Mouse (Mus musculus): ENCODE results near the gene Etv1. TPM values are rescaled to one million over a fixed set of nuclear protein-coding genes. Genes with fewer than 3 reads are reported as not detected.

Etv1 gene
- polyA plus RNA-seq (2012; rRNA removed) (10.6 and 13.5 TPM in 2 replicates), polyA plus RNA-seq (2014; fragmentation: Nextera tagmentation; extraction: Ambion mirVana) (22.1 and 25.5 TPM in 2 replicates)

DNA sequence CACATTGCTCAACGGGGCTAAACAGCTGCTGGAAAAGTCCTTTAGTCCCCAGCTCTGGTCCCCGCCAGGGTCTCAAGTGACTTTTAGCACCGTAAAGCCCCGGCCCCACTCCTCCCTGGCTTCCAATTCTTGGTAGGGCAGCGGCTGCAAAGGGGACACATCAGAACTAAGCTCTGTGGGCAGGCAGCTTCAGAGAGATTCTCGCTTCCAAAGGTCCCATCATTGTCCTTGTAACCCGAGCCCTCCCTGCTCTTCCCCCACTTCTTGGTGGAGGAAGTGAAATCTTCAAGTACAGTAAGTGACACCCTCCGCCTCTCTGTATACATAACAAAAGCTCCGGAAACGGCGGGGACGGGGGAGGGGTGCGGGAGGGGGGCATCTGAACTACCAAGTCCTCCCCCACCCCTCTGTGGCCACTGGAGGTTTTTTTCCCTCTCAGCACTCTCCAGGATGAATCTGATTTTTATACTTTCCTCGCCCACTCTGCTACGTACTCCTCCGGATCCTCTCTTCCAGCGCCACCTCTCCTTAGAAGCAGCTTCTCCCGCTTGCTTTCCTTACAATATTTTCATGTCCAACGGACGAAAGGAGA, at the start of gene Etv1:
Gene Etv1 (plus strand): TSS at position 195 of the 592 bp plus-strand sequence.
- peak within 1 kb of the TSS; percentile 90 for H3K27ac ChIP-seq (replicated peaks; ENCODE audit: low read depth, low read length)
- 0 out of 2 replicates have a peak, but pooled peaks cover 3% of the 10 kb centered on the region for H3K4me1 ChIP-seq (ENCODE audit: control insufficient read depth, insufficient read depth, low read length)
- H3K36me3 ChIP-seq (ENCODE audit: control insufficient read depth, insufficient read depth, low read length) = no peaks in the 10 kb centered on the region
- H3K4me3 ChIP-seq (replicated peaks; ENCODE audit: low read length) = peak within 1 kb of the TSS; percentile 60
- H3K9ac ChIP-seq (ENCODE audit: low read depth, low read length, severe bottlenecking) = peak within 1 kb of the TSS; percentile 66
- no peaks in the 10 kb centered on the region for H3K27me3 ChIP-seq (ENCODE audit: control insufficient read depth, insufficient read depth, low read length)
- ATAC-seq (ENCODE audit: low FRiP score, low read depth) (peak; percentile 27), DNase-seq (ENCODE audit: low spot score) (peak; percentile 74)
- H3K9me3 ChIP-seq (ENCODE audit: control insufficient read depth, low read length) = no peaks in the 10 kb centered on the region
- H3K4me2 ChIP-seq (replicated peaks; ENCODE audit: low read depth, low read length, severe bottlenecking) = peak within 1 kb of the TSS; percentile 98
- TF ChIP-seq POLR2A (IDR thresholded peaks at IDR 0.05; ENCODE audit: borderline replicate concordance, extremely low read depth, insufficient read depth, insufficient read length) = no peak
- WGBS = under 1% methylated on average over 20 of the region's 20 CpGs

DNA sequence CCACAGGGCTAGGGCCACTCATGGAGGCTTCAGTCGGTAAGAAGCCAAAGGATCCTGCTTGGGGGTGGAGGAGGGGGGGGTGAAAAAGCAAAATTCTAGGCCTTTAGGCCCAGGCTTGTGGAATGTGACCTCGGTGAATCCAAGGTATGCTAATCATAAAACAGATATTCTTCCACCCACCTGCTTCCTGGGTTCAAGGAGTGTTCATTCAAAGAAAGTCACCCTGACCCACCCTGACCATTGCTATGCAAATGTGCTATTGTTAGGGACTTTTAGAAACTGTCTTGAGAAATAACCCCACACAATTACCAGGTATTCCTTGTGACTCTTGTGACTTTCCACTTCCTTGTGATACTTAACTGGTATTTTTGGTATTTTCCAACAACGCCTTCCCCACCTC, 49.5 kb upstream of the Etv1 start:
- Histone ChIP-seq H3K9ac (ENCODE audit: low read depth, low read length, severe bottlenecking) (no peak overlapping the region), H3K27me3 (ENCODE audit: control insufficient read depth, insufficient read depth, low read length) (no peaks in the 10 kb centered on the region), H3K4me2 (replicated peaks; ENCODE audit: low read depth, low read length, severe bottlenecking) (no peak overlapping the region), H3K4me1 (ENCODE audit: control insufficient read depth, insufficient read depth, low read length) (no peaks in the 10 kb centered on the region), H3K27ac (replicated peaks; ENCODE audit: low read depth, low read length) (no peak overlapping the region), H3K9me3 (ENCODE audit: control insufficient read depth, low read length) (no peaks in the 10 kb centered on the region), H3K4me3 (replicated peaks; ENCODE audit: low read length) (no peak overlapping the region), H3K36me3 (ENCODE audit: control insufficient read depth, insufficient read depth, low read length) (no peaks in the 10 kb centered on the region)
- 74% methylated on average over 3 of the region's 3 CpGs for WGBS
- ATAC-seq (ENCODE audit: low FRiP score, low read depth) (no peak), DNase-seq (ENCODE audit: low spot score) (no peak)
- TF ChIP-seq POLR2A (IDR thresholded peaks at IDR 0.05; ENCODE audit: borderline replicate concordance, extremely low read depth, insufficient read depth, insufficient read length) = no peak

DNA sequence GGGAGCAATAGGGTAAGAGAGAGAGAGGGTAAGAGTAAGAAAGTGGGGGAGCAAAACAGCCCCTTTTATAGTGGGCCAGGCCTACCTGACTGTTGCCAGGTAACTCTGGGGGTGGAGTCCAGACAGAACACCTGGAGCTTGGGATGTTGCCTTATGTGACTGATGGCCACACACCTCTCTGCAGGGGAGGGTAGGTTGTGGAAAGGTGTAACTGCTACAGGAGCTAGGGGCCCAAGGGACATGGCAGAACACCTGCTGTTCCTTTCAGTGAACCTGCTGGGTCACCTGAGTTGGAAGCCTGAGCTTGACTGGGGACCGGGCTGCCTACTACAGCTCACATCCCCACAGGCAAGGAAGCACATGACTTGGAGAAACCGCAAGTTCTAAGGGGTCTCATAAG, 48.4 kb upstream of the Etv1 start:
- H3K36me3 ChIP-seq (ENCODE audit: control insufficient read depth, insufficient read depth, low read length) = no peaks in the 10 kb centered on the region
- H3K4me2 ChIP-seq (replicated peaks; ENCODE audit: low read depth, low read length, severe bottlenecking) = no peak overlapping the region
- 78% methylated on average over 2 of the region's 2 CpGs for WGBS
- DNase-seq (ENCODE audit: low spot score) (no peak), ATAC-seq (ENCODE audit: low FRiP score, low read depth) (no peak)
- H3K27ac ChIP-seq (replicated peaks; ENCODE audit: low read depth, low read length) = no peak overlapping the region
- TF ChIP-seq POLR2A (IDR thresholded peaks at IDR 0.05; ENCODE audit: borderline replicate concordance, extremely low read depth, insufficient read depth, insufficient read length) = no peak
- no peaks in the 10 kb centered on the region for H3K4me1 ChIP-seq (ENCODE audit: control insufficient read depth, insufficient read depth, low read length)
- H3K9me3 ChIP-seq (ENCODE audit: control insufficient read depth, low read length) = no peaks in the 10 kb centered on the region
- no peak overlapping the region for H3K4me3 ChIP-seq (replicated peaks; ENCODE audit: low read length)
- H3K9ac ChIP-seq (ENCODE audit: low read depth, low read length, severe bottlenecking) = no peak overlapping the region
- no peaks in the 10 kb centered on the region for H3K27me3 ChIP-seq (ENCODE audit: control insufficient read depth, insufficient read depth, low read length)

DNA sequence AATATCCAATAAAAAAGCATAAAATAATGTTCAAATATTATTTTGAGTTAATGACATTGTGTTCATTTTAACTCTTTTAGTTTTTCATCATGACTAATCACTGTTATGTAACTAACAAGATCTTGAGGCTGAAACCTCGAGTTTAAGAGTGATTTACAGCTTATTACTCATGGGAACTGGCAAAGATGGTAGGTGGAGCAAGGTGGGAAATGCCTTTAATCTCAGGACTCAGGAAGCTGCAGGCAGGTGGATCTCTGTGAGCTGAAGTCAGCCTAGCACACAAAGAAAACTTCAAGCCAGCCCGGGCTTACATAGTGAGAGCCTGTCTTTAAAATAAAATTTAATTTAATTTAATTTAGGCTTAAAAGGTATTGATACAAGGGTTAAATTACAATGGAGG, 19.9 kb upstream of the Etv1 start:
- Histone ChIP-seq H3K4me1 (ENCODE audit: control insufficient read depth, insufficient read depth, low read length) (no peaks in the 10 kb centered on the region), H3K27ac (replicated peaks; ENCODE audit: low read depth, low read length) (no peak overlapping the region)

DNA sequence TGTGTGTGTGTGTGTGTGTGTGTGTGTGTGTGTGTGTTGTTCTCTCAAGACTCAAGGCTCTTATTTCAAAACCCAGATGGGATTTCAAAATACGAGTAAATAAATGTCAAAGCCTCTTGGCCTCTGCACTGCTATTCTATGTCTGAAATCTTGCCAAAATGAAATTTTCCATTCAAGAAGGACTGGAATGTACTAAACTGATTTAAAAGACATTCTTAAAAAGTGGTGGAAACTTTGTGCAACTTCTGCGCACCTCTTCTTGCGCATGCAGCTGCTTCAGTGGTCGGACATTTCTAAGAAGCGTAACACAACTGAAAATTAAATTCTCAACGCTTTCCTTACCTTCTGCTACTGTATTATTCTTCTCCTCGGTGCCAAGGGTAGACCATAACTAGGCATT, 1.9 kb upstream of the Etv1 start:
- DNase-seq (ENCODE audit: low spot score) = peak; percentile 79
- Histone ChIP-seq H3K27me3 (ENCODE audit: control insufficient read depth, insufficient read depth, low read length) (no peaks in the 10 kb centered on the region), H3K4me3 (replicated peaks; ENCODE audit: low read length) (peak overlapping the region; percentile 60), H3K4me1 (ENCODE audit: control insufficient read depth, insufficient read depth, low read length) (0 out of 2 replicates have a peak, but pooled peaks cover 3% of the 10 kb centered on the region), H3K4me2 (replicated peaks; ENCODE audit: low read depth, low read length, severe bottlenecking) (peak overlapping the region; percentile 98), H3K36me3 (ENCODE audit: control insufficient read depth, insufficient read depth, low read length) (no peaks in the 10 kb centered on the region), H3K9ac (ENCODE audit: low read depth, low read length, severe bottlenecking) (no peak overlapping the region), H3K27ac (replicated peaks; ENCODE audit: low read depth, low read length) (peak overlapping the region; percentile 53), H3K9me3 (ENCODE audit: control insufficient read depth, low read length) (no peaks in the 10 kb centered on the region)
- WGBS = 53% methylated on average over 7 of the region's 7 CpGs
- TF ChIP-seq POLR2A (IDR thresholded peaks at IDR 0.05; ENCODE audit: borderline replicate concordance, extremely low read depth, insufficient read depth, insufficient read length) = no peak
- 0 out of 2 replicates have a peak, but pooled peaks have one; percentile 3 for ATAC-seq (ENCODE audit: low FRiP score, low read depth)

More for the DNA sequence above, 19.9 kb upstream of the Etv1 start:
- Histone ChIP-seq H3K4me3 (replicated peaks; ENCODE audit: low read length) (no peak overlapping the region), H3K9ac (ENCODE audit: low read depth, low read length, severe bottlenecking) (no peak overlapping the region), H3K4me2 (replicated peaks; ENCODE audit: low read depth, low read length, severe bottlenecking) (no peak overlapping the region), H3K27me3 (ENCODE audit: control insufficient read depth, insufficient read depth, low read length) (no peaks in the 10 kb centered on the region), H3K36me3 (ENCODE audit: control insufficient read depth, insufficient read depth, low read length) (no peaks in the 10 kb centered on the region), H3K9me3 (ENCODE audit: control insufficient read depth, low read length) (no peaks in the 10 kb centered on the region)
- no peak for ATAC-seq (ENCODE audit: low FRiP score, low read depth)
- 26% methylated on average over 2 of the region's 2 CpGs for WGBS
- no peak for TF ChIP-seq POLR2A (IDR thresholded peaks at IDR 0.05; ENCODE audit: borderline replicate concordance, extremely low read depth, insufficient read depth, insufficient read length)
- DNase-seq (ENCODE audit: low spot score) = no peak

All from limb, embryonic 14.5 days (tissue).